Mouse (Mus musculus): ENCODE results near the gene Tut7. TPM values are rescaled to one million over a fixed set of nuclear protein-coding genes. Genes with fewer than 3 reads are reported as not detected.

Gene Tut7
- polyA plus RNA-seq, 2 experiments = 40.3 to 45.3 TPM

DNA sequence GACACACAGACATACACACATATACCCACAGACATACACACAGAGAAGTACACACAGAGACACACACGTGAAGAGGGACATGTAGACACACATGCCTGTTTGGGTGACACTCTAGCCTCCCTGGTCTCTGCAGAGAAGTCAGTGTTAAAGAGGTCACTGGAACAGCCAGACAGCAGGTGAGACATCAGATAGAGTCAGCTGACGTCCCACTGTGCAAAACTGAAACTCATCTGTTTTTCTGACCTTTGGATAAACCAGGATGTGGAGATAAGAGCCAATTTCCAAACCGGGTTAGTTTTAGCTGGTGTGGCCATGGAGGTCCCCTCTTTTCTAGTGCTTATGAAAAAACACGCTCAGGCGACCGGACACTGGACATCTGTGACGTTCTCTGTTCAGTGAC, 9.5 kb upstream of the Tut7 start:
- ATAC-seq (ENCODE audit: insufficient read depth) = peak; percentile 36
- Histone ChIP-seq H3K27ac (no peak overlapping the region), H3K4me2 (ENCODE audit: low read depth) (peak overlapping the region; percentile 11; the same call in 1 of the 2 replicates), H3K4me3 (ENCODE audit: insufficient read depth in 1 of 2, low read depth in 2 of 2, low read length in 2 of 2) (no peak overlapping the region), H3K9ac (replicated peaks) (no peak overlapping the region; the same call in 1 of the 2 replicates), H3K4me1 (replicated peaks; ENCODE audit: control insufficient read depth in 2 of 2, insufficient read depth in 2 of 2, low read length in 1 of 2) (peaks cover 11 to 23% of the 10 kb centered on the region in 2 experiments), H3K9me3 (ENCODE audit: control insufficient read depth, low read length) (no peaks in the 10 kb centered on the region), H3K27me3 (ENCODE audit: control insufficient read depth, insufficient read depth, low read length) (no peaks in the 10 kb centered on the region), H3K36me3 (replicated peaks; ENCODE audit: control insufficient read depth, insufficient read depth, low read depth) (no peaks in the 10 kb centered on the region)
- TF ChIP-seq EP300 (IDR thresholded peaks at IDR 0.05; ENCODE audit: low read depth) = no peak
- TF ChIP-seq CTCF (IDR thresholded peaks at IDR 0.05; ENCODE audit: low read depth) = no peak
- DNase-seq (ENCODE audit: low read depth in 3 of 3, low spot score in 3 of 3) = no peak
- WGBS (ENCODE audit: insufficient replicate concordance) = 49% methylated on average over 7 of the region's 7 CpGs

DNA sequence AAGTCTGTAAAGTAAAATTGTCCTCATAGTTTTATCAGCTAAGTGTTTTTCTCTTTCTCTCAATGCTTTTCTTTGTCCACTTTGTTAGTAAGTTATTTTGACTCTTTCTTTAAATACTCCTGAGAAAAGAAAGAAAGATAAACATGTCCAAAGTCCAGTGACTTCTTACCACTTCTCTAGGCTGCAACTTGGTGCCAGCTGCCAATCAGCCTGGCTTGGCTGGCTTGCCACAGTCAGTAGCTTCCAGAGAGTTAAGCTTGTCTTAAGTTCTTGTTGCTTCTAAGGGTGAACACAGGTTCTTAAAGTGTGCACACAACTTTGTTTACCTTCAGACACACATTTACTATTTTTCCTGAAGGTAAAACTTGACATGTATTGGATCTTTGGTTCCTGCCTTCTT, 3.0 kb upstream of the Tut7 start:
- Histone ChIP-seq H3K9ac (replicated peaks) (no peak overlapping the region), H3K4me3 (ENCODE audit: insufficient read depth in 1 of 2, low read depth in 2 of 2, low read length in 2 of 2) (no peak overlapping the region), H3K4me1 (replicated peaks; ENCODE audit: control insufficient read depth in 2 of 2, insufficient read depth in 2 of 2, low read length in 1 of 2) (peaks cover 0 to 6% of the 10 kb centered on the region in 2 experiments; a peak in 3 of 4 replicates), H3K27ac (no peak overlapping the region), H3K36me3 (replicated peaks; ENCODE audit: control insufficient read depth, insufficient read depth, low read depth) (peaks cover 10% of the 10 kb centered on the region), H3K9me3 (ENCODE audit: control insufficient read depth, low read length) (no peaks in the 10 kb centered on the region), H3K27me3 (ENCODE audit: control insufficient read depth, insufficient read depth, low read length) (no peaks in the 10 kb centered on the region), H3K4me2 (ENCODE audit: low read depth) (no peak overlapping the region)
- TF ChIP-seq EP300 (IDR thresholded peaks at IDR 0.05; ENCODE audit: low read depth) (no peak), CTCF (IDR thresholded peaks at IDR 0.05; ENCODE audit: low read depth) (no peak)
- ATAC-seq (ENCODE audit: insufficient read depth) (no peak), DNase-seq (ENCODE audit: low read depth in 3 of 3, low spot score in 3 of 3) (no peak)

- Histone ChIP-seq H3K36me3 (replicated peaks; ENCODE audit: control insufficient read depth, insufficient read depth, low read depth) (peaks cover 61% of the 10 kb centered on the region), H3K4me1 (replicated peaks; ENCODE audit: control insufficient read depth in 2 of 2, insufficient read depth in 2 of 2, low read length in 1 of 2) (peaks cover 33% of the 10 kb centered on the region in 2 experiments), H3K4me2 (ENCODE audit: low read depth) (peak overlapping the region; percentile 98), H3K27me3 (ENCODE audit: control insufficient read depth, insufficient read depth, low read length) (no peaks in the 10 kb centered on the region), H3K4me3 (ENCODE audit: insufficient read depth in 1 of 2, low read depth in 2 of 2, low read length in 2 of 2) (peak overlapping the region; percentile 76 to 78), H3K9ac (replicated peaks) (peak overlapping the region; percentile 95), H3K9me3 (ENCODE audit: control insufficient read depth, low read length) (no peaks in the 10 kb centered on the region), H3K27ac (peak overlapping the region; percentile 69)
- TF ChIP-seq CTCF (IDR thresholded peaks at IDR 0.05; ENCODE audit: low read depth) (no peak), EP300 (IDR thresholded peaks at IDR 0.05; ENCODE audit: low read depth) (no peak)
- 6% methylated on average over 3 of the region's 3 CpGs for WGBS (ENCODE audit: insufficient replicate concordance)
- DNase-seq (ENCODE audit: low read depth in 3 of 3, low spot score in 3 of 3) = no peak
- ATAC-seq (ENCODE audit: insufficient read depth) = no peak
Measured at GRCm38 (mm10) chr13:59820836-59821235, 2.1 kb downstream of the Tut7 start.

- TF ChIP-seq EP300 (IDR thresholded peaks at IDR 0.05; ENCODE audit: low read depth) = no peak
- no peak for TF ChIP-seq CTCF (IDR thresholded peaks at IDR 0.05; ENCODE audit: low read depth)
- Histone ChIP-seq H3K4me2 (ENCODE audit: low read depth) (peak overlapping the region; percentile 98), H3K9me3 (ENCODE audit: control insufficient read depth, low read length) (no peaks in the 10 kb centered on the region), H3K9ac (replicated peaks) (peak overlapping the region; percentile 95), H3K36me3 (replicated peaks; ENCODE audit: control insufficient read depth, insufficient read depth, low read depth) (peaks cover 68% of the 10 kb centered on the region), H3K4me3 (ENCODE audit: insufficient read depth in 1 of 2, low read depth in 2 of 2, low read length in 2 of 2) (peak overlapping the region; percentile 76 to 78), H3K4me1 (replicated peaks; ENCODE audit: control insufficient read depth in 2 of 2, insufficient read depth in 2 of 2, low read length in 1 of 2) (peaks cover 40% of the 10 kb centered on the region in 2 experiments), H3K27me3 (ENCODE audit: control insufficient read depth, insufficient read depth, low read length) (no peaks in the 10 kb centered on the region), H3K27ac (peak overlapping the region; percentile 50)
- no peak for DNase-seq (ENCODE audit: low read depth in 3 of 3, low spot score in 3 of 3)
- ATAC-seq (ENCODE audit: insufficient read depth) = no peak
- 39% methylated on average over 4 of the region's 4 CpGs for WGBS (ENCODE audit: insufficient replicate concordance)
Measured at GRCm38 (mm10) chr13:59820114-59820513, 2.8 kb downstream of the Tut7 start.

GRCm38 (mm10) chr13:59817352-59817751, 5.6 kb downstream of the Tut7 start:
- H3K4me3 ChIP-seq (ENCODE audit: insufficient read depth in 1 of 2, low read depth in 2 of 2, low read length in 2 of 2) = peak overlapping the region in 1 of 2 experiments; percentile 78; a peak in 2 of 4 replicates
- DNase-seq (ENCODE audit: low read depth in 3 of 3, low spot score in 3 of 3) (no peak), ATAC-seq (ENCODE audit: insufficient read depth) (no peak)
- no peaks in the 10 kb centered on the region for H3K27me3 ChIP-seq (ENCODE audit: control insufficient read depth, insufficient read depth, low read length)
- H3K4me2 ChIP-seq (ENCODE audit: low read depth) = peak overlapping the region; percentile 98
- peak overlapping the region; percentile 97 for H3K27ac ChIP-seq
- H3K36me3 ChIP-seq (replicated peaks; ENCODE audit: control insufficient read depth, insufficient read depth, low read depth) = peaks cover 90% of the 10 kb centered on the region
- WGBS (ENCODE audit: insufficient replicate concordance) = 54% methylated on average over 4 of the region's 4 CpGs
- no peaks in the 10 kb centered on the region for H3K9me3 ChIP-seq (ENCODE audit: control insufficient read depth, low read length)
- TF ChIP-seq CTCF (IDR thresholded peaks at IDR 0.05; ENCODE audit: low read depth) (no peak), EP300 (IDR thresholded peaks at IDR 0.05; ENCODE audit: low read depth) (no peak)
- peak overlapping the region; percentile 95 for H3K9ac ChIP-seq (replicated peaks)
- H3K4me1 ChIP-seq (replicated peaks; ENCODE audit: control insufficient read depth in 2 of 2, insufficient read depth in 2 of 2, low read length in 1 of 2) = peaks cover 56 to 57% of the 10 kb centered on the region in 2 experiments

Data from liver, embryonic 14.5 days (tissue).